Mouse (Mus musculus) neutrophil, adult 5-6 weeks (primary cell): ENCODE data around the gene Txnl4b. TPM values are rescaled to one million over a fixed set of nuclear protein-coding genes. Genes with fewer than 3 reads are reported as not detected.

Source experiments
- ATAC-seq: fragments of 151-379, 151-347 bp; 2 replicates; pipeline ENCODE4 v1.8.0; 2017; ENCODE audit warnings: mild to moderate bottlenecking, moderate TSS enrichment; ENCODE audit not compliant: insufficient number of reproducible peaks, poor library complexity, low FRiP score, severe bottlenecking; ENCODE audit errors: extremely low read depth
- total RNA-seq: library from RNA; stranded (forward); fragments of 200-1000 nt; gene quantifications from 2 replicates; pipeline ENCODE4 v1.2.3, GENCODE M21; 2017

The Txnl4b gene
- total RNA-seq, 1 experiment from 2014 or later = 37.8 TPM

DNA sequence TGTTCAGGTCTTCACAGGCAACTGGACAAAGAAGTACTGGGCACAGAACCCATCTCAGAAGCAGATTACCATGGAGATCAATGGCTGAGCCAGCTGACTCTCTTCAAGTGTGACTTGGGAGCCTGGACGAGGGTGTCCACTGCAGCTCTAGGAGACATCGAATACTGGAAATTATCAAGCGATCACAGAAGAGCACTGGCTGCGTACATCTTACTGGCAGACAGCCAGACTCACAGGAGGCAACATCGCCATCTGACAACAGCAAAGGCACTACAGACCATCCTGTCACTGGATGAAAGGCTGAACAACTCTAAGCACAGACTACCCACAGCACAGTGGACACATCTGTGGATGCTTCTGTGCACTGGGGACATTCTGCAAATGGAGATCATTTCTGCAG lies 26.5 kb downstream of the Txnl4b start:
- no peak for ATAC-seq

GRCm38 (mm10) chr8:109593117-109593788 lies 27.6 kb downstream of the Txnl4b start:
- peak; percentile 28; the same call in 1 of the 2 replicates for ATAC-seq

- peak; percentile 74 for ATAC-seq
Measured at GRCm38 (mm10) chr8:109595854-109596253, 30.2 kb downstream of the Txnl4b start.

DNA sequence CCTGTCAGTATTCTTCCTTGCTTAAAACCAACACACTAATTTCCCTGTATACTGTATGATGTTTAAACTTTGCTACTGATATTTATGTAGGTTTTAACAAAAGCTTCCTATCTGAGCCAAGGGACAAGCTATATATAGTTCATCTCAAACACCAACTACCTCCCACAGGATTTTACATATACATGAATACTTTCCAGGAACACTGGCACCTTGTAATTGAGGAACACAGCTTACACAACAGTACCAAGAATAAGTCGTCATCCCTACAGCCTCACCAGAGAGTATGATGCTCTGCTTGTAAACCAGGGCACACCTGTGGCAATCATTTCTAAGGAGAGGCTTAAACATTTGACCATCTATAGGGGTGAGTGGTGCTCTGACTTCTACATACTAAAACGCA lies 41.0 kb downstream of the Txnl4b start:
- ATAC-seq = no peak

DNA sequence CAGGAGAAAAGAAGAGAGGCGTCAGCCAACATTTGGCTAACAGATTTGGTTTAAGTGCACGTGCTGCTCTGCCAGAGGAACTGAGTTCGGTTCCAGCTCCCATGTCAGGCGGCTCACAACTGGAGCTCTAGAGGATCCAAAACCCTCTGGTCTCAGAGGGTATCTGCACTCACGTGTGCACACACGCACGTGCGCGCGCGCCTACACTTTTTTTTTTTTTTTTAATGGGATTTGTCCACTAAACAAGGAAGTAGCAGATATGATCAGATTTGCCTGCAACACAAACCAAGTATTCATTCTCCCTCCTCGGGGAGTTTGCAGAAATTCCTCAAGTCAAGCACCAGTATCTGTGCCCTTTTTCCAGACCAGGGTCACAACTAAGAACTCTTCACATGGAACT lies 42.0 kb downstream of the Txnl4b start:
- ATAC-seq = no peak

DNA sequence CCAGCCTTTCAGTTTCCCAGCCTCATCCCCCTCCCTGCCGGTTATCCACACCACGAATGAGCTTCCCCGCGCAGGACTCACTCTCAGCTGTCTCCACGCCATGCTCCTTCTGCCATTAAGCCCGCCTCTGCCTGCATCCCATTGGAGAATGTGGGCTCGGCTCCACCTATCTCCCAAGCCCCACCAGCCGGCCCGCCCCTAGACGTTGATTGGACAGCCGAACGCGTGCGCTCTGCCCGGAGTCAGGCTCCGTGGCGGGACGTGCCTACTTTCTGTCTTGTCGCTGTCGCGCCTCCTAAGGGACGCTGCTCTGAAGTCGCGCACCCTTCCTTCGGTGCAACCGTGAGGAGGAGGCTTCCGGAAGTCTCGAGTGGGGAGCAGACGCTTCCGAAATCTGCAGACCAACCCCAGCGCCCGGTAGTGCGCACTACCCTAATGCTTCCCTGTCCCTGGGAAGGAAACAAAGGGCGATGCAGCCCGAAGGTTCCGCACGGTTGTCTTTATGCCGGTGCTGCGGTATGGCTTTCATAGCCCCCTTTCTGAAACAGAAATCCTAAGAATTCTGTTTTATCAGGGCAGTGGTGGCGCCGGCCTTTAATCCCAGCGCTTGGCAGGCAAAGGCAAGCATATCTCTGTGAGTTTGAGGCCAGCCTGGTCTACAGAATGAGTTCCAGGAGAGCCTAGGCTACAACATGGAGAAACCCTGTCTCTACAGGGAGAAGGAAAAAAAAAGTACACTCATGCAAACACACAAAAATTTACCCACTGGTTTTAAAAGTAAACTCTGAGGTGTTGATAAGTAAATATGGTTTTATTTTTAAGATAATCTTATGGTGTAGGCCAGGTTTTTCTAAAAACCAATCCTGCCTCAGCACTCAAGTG lies 42.8 kb downstream of the Txnl4b start, which contains the start of gene Dhodh:
Gene Dhodh (minus strand): TSS at position 403 of the 882 bp plus-strand sequence.
- ATAC-seq = peak; percentile 92

GRCm38 (mm10) chr8:109609153-109609502 lies 43.4 kb downstream of the Txnl4b start:
- no peak for ATAC-seq

GRCm38 (mm10) chr8:109614243-109615210 lies 48.8 kb downstream of the Txnl4b start, which contains the start of gene Pkd1l3:
Gene Pkd1l3 (plus strand): TSS chr8:109614517.
- ATAC-seq = 0 out of 2 replicates have a peak, but pooled peaks have one; percentile 30

- no peak for ATAC-seq
Measured at GRCm38 (mm10) chr8:109615569-109615968, 49.9 kb downstream of the Txnl4b start.

Other genes with a start within 250 kb of the Txnl4b start
- not detected in 2 replicates for gene Pmfbp1, start 71.9 kb upstream of the Txnl4b start, total RNA-seq
- 101 and 103 TPM in 2 replicates for gene Dhx38, start within 50 bp of the Txnl4b start, total RNA-seq
- 873 and 967 TPM in 2 replicates for gene Hp, start 13.3 kb downstream of the Txnl4b start, total RNA-seq
- 15.5 and 24.2 TPM in 2 replicates for gene Dhodh, start 42.8 kb downstream of the Txnl4b start, total RNA-seq
- 0.61 and 0.81 TPM in 2 replicates for gene Pkd1l3, start 48.6 kb downstream of the Txnl4b start, total RNA-seq
- 159 and 173 TPM in 2 replicates for gene Ist1, start 127.4 kb downstream of the Txnl4b start, total RNA-seq
- 46.4 and 46.9 TPM in 2 replicates for gene Zfp821, start 139.7 kb downstream of the Txnl4b start, total RNA-seq
- 23.9 and 26.4 TPM in 2 replicates for gene Atxn1l, start 171.8 kb downstream of the Txnl4b start, total RNA-seq
- 106 and 107 TPM in 2 replicates for gene Ap1g1, start 212.7 kb downstream of the Txnl4b start, total RNA-seq